Mouse (Mus musculus): ENCODE results near the gene Naa25.
"Not testable (repeated sequence)": the region's sequence is repeated elsewhere in the genome, so short reads cannot be mapped to it uniquely, and the experiment has no call there.

Gene Naa25

GRCm38 (mm10) chr5:121397187-121398145, at the start of gene Naa25:
TSS of gene Naa25 (plus strand) at chr5:121397936.
- DNase-seq (ENCODE audit: low spot score in 2 of 2): peak; percentile 82 to 92

GRCm38 (mm10) chr5:121359229-121359628, 38.5 kb upstream of the Naa25 start:
- DNase-seq (ENCODE audit: low spot score in 2 of 2): peak in 1 of 2 experiments; percentile 14

GRCm38 (mm10) chr5:121361696-121362095, 36.0 kb upstream of the Naa25 start:
- DNase-seq (ENCODE audit: low spot score in 2 of 2): no peak

- no peak for DNase-seq (ENCODE audit: low spot score in 2 of 2)
Observed at GRCm38 (mm10) chr5:121363441-121363840, 34.3 kb upstream of the Naa25 start.

- DNase-seq (ENCODE audit: low spot score in 2 of 2): no peak
Observed at GRCm38 (mm10) chr5:121366449-121367225, 31.1 kb upstream of the Naa25 start.

- no peak for DNase-seq (ENCODE audit: low spot score in 2 of 2)
Observed at GRCm38 (mm10) chr5:121367255-121367654, 30.5 kb upstream of the Naa25 start.

- DNase-seq (ENCODE audit: low spot score in 2 of 2): no peak
Observed at GRCm38 (mm10) chr5:121371712-121372111, 26.0 kb upstream of the Naa25 start.

GRCm38 (mm10) chr5:121374790-121375189, 22.9 kb upstream of the Naa25 start:
- no peak for DNase-seq (ENCODE audit: low spot score in 2 of 2)

GRCm38 (mm10) chr5:121376972-121377371, 20.8 kb upstream of the Naa25 start:
- DNase-seq (ENCODE audit: low spot score in 2 of 2): not testable (repeated sequence)

GRCm38 (mm10) chr5:121378678-121379256, 19.0 kb upstream of the Naa25 start:
- no peak for DNase-seq (ENCODE audit: low spot score in 2 of 2)

- no peak for DNase-seq (ENCODE audit: low spot score in 2 of 2)
Observed at GRCm38 (mm10) chr5:121380692-121381091, 17.0 kb upstream of the Naa25 start.

- no peak for DNase-seq (ENCODE audit: low spot score in 2 of 2)
Observed at GRCm38 (mm10) chr5:121383857-121384756, 13.6 kb upstream of the Naa25 start.

- DNase-seq (ENCODE audit: low spot score in 2 of 2): peak in 1 of 2 experiments; percentile 62
Observed at GRCm38 (mm10) chr5:121384757-121385460, 12.8 kb upstream of the Naa25 start.

- DNase-seq (ENCODE audit: low spot score in 2 of 2): peak; percentile 80 to 94
Observed at GRCm38 (mm10) chr5:121385461-121386119, 12.1 kb upstream of the Naa25 start, which contains the start of gene Trafd1. TSS of gene Trafd1 (minus strand) at chr5:121385632.

GRCm38 (mm10) chr5:121386120-121386909, 11.4 kb upstream of the Naa25 start:
- no peak for DNase-seq (ENCODE audit: low spot score in 2 of 2)

GRCm38 (mm10) chr5:121387126-121387525, 10.6 kb upstream of the Naa25 start:
- no peak for DNase-seq (ENCODE audit: low spot score in 2 of 2)

- DNase-seq (ENCODE audit: low spot score in 2 of 2): no peak
Observed at GRCm38 (mm10) chr5:121389106-121389505, 8.6 kb upstream of the Naa25 start.

GRCm38 (mm10) chr5:121389691-121390090, 8.0 kb upstream of the Naa25 start:
- no peak for DNase-seq (ENCODE audit: low spot score in 2 of 2)

Data from urinary bladder, adult 18-20 months (tissue).